Mouse (Mus musculus) ES-Bruce4 (cell line): ENCODE data around the gene Olfr177. TPM values are rescaled to one million over a fixed set of nuclear protein-coding genes. Genes with fewer than 3 reads are reported as not detected.

Source experiments
- H3K27ac ChIP-seq: 2 replicates; pipeline ENCODE4 v1.5.1; 2012; ENCODE audit warnings: low read length, inconsistent platforms; ENCODE audit not compliant: insufficient read depth
- H3K27me3 ChIP-seq: 2 replicates; pipeline ENCODE4 v1.6.1; 2012; ENCODE audit warnings: mild to moderate bottlenecking, low read length, inconsistent platforms; ENCODE audit not compliant: control insufficient read depth, poor library complexity, insufficient read depth, severe bottlenecking
- H3K36me3 ChIP-seq: 2 replicates; pipeline ENCODE4 v1.6.1; 2012; ENCODE audit warnings: inconsistent platforms, mild to moderate bottlenecking, low read length, moderate library complexity; ENCODE audit not compliant: control insufficient read depth, poor library complexity, insufficient read depth, severe bottlenecking
- H3K4me1 ChIP-seq: one replicate; pipeline ENCODE4 v1.8.1; 2011; ENCODE audit warnings: low read length; ENCODE audit not compliant: control insufficient read depth, insufficient read depth
- H3K4me3 ChIP-seq: 2 replicates; pipeline ENCODE4 v1.5.1; 2011; ENCODE audit warnings: low read depth, mild to moderate bottlenecking, low read length
- H3K9ac ChIP-seq: 2 replicates; pipeline ENCODE4 v1.6.1; 2012; ENCODE audit warnings: low read depth, mild to moderate bottlenecking, inconsistent platforms; ENCODE audit not compliant: poor library complexity, severe bottlenecking
- H3K9me3 ChIP-seq: replicated peaks from 2 replicates; pipeline ENCODE4 v1.6.1; 2012; ENCODE audit warnings: mild to moderate bottlenecking, low read length, inconsistent platforms; ENCODE audit not compliant: control insufficient read depth, poor library complexity, insufficient read depth, severe bottlenecking
- CTCF ChIP-seq: IDR thresholded peaks from one replicate; pipeline ENCODE4 v1.8.1; 2011; ENCODE audit warnings: low read depth, low read length
- EP300 ChIP-seq: IDR thresholded peaks from 2 replicates; pipeline ENCODE4 v1.6.1; 2011; ENCODE audit warnings: low read depth, low read length; ENCODE audit not compliant: insufficient read depth
- POLR2A ChIP-seq: IDR thresholded peaks from one replicate; pipeline ENCODE4 v1.8.1; 2011; ENCODE audit warnings: low read length; ENCODE audit not compliant: insufficient read depth
- polyA plus RNA-seq: library from polyadenylated mRNA; stranded (reverse); fragments of >200 nt; gene quantifications from 2 replicates; pipeline ENCODE4 v1.2.4, GENCODE M21; 2011; ENCODE audit warnings: low read depth; ENCODE audit not compliant: missing spikeins, insufficient read depth, insufficient read length

The Olfr177 gene
- not detected in 2 replicates for polyA plus RNA-seq

GRCm38 (mm10) chr16:58874668-58875067, at the start of gene Olfr177:
Olfr177 (minus strand) TSS chr16:58874768.
- H3K27ac ChIP-seq: no peak within 1 kb of the TSS
- H3K4me3 ChIP-seq: no peak within 1 kb of the TSS
- H3K36me3 ChIP-seq: no peaks in the 10 kb centered on the region
- no peak within 1 kb of the TSS for H3K9ac ChIP-seq
- H3K9me3 ChIP-seq: no peaks in the 10 kb centered on the region
- no peaks in the 10 kb centered on the region for H3K27me3 ChIP-seq
- H3K4me1 ChIP-seq: no peaks in the 10 kb centered on the region
- no peak for TF ChIP-seq CTCF
- no peak for TF ChIP-seq EP300
- TF ChIP-seq POLR2A: no peak

DNA sequence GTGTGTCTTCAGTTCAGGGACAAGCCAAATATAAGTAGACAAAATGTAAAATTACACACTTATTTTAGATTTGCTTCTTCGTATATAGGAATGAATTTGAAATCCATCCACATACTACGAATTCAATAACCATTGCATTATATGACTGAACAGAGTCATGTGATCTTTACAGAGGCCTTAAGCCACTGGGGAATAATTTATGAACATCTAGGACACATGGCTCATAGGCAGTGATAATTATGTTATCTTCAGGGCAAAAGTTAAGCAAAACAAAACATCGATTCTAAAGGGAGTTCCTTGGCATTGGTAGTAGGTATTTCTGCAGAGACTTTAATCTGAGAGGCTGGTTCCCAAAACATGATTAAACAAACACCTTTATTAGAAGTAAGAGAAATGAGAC, 17.4 kb upstream of the Olfr177 start, which contains the start of gene Olfr178:
Gene Olfr178 (minus strand): TSS at position 101 of the 400 bp plus-strand sequence.
- H3K4me1 ChIP-seq: no peaks in the 10 kb centered on the region
- no peak within 1 kb of the TSS for H3K27ac ChIP-seq
- TF ChIP-seq POLR2A (no peak), CTCF (no peak), EP300 (no peak)
- no peaks in the 10 kb centered on the region for H3K36me3 ChIP-seq
- H3K9ac ChIP-seq: no peak within 1 kb of the TSS
- no peak within 1 kb of the TSS for H3K4me3 ChIP-seq
- no peaks in the 10 kb centered on the region for H3K27me3 ChIP-seq
- H3K9me3 ChIP-seq: no peaks in the 10 kb centered on the region

DNA sequence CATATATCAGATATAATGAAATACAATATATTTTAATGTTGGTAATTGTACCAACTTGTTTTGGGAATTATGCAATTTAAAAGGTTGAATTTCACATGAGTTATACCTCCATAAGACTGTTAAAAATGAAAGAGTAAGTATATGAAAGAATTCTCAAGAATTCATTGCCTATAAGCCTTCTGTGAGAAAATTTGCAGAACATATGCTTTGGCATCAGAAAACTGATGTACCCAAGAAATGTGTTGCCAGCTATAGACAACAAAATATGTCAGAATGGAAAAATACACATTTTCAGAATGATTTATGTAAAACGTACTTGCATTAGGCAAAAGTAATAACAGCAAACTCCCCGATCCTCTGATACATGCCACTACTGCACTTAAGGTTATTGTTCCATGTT, 9.8 kb upstream of the Olfr177 start:
- H3K27me3 ChIP-seq: no peaks in the 10 kb centered on the region
- H3K9me3 ChIP-seq: no peaks in the 10 kb centered on the region
- H3K4me1 ChIP-seq: no peaks in the 10 kb centered on the region
- H3K9ac ChIP-seq: no peak overlapping the region
- TF ChIP-seq EP300 (no peak), POLR2A (no peak)
- H3K36me3 ChIP-seq: no peaks in the 10 kb centered on the region
- H3K27ac ChIP-seq: no peak overlapping the region
- H3K4me3 ChIP-seq: no peak overlapping the region

DNA sequence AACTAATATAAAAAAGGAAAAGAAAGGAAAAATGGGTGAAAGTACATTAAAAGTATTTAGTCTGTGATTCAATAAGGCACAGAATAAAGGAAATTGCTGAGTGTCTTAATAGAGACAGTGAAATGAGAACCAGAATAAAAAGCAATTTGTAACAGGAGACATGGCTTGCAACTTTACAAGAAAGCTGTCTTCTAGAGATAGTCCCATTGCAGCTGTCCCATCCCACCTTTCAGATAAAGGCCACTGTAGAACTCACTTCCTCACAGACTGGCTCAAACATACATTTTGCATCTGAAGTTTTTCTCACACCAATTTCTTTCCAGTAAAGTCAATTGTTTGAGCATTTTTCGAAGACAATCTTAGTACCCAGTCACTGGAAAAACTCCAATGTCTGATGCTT, 13.1 kb downstream of the Olfr177 start:
- TF ChIP-seq POLR2A (no peak), CTCF (no peak), EP300 (no peak)
- no peak overlapping the region for H3K27ac ChIP-seq
- H3K4me1 ChIP-seq: no peaks in the 10 kb centered on the region
- no peak overlapping the region for H3K4me3 ChIP-seq
- H3K36me3 ChIP-seq: no peaks in the 10 kb centered on the region
- H3K27me3 ChIP-seq: no peaks in the 10 kb centered on the region
- H3K9ac ChIP-seq: no peak overlapping the region
- H3K9me3 ChIP-seq: no peaks in the 10 kb centered on the region; the same call in 1 of the 2 replicates

- TF ChIP-seq CTCF (no peak), POLR2A (no peak), EP300 (no peak)
Measured at GRCm38 (mm10) chr16:58860032-58860737, 14.4 kb downstream of the Olfr177 start.

DNA sequence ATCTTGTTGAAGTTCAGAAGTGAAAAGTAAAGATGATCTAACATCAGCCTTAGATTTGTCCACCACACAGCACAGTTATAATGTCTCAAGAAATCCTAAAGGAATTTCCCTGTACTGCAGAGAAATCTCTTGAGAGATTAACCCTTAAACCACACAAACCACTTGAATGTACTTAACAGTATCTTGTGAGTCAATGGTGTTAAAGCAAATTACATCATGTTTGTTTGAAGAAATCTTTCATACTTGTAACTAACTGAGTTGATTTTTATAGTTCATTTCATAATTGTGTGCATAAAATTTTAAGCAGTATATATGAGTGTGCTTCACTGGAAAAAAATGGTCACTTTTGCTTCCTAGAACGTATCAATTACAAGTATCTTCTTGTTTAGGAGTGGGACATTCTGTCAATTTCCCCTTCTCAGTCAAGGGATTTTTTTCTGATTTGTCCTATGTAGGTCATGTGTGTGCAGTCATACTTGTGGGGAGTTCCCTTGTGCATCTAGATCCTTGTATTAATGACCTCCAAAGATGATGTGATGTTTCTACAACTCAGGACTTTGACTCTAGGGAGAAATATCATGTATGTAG, 47.7 kb downstream of the Olfr177 start, which contains the start of gene Olfr175-ps1:
Gene Olfr175-ps1 (minus strand): TSS at position 51 of the 588 bp plus-strand sequence.
- no peaks in the 10 kb centered on the region for H3K27me3 ChIP-seq
- H3K4me3 ChIP-seq: no peak within 1 kb of the TSS
- no peak within 1 kb of the TSS for H3K27ac ChIP-seq
- TF ChIP-seq EP300: no peak
- no peak for TF ChIP-seq POLR2A
- TF ChIP-seq CTCF: no peak
- H3K36me3 ChIP-seq: no peaks in the 10 kb centered on the region
- H3K4me1 ChIP-seq: no peaks in the 10 kb centered on the region
- H3K9me3 ChIP-seq: no peaks in the 10 kb centered on the region
- H3K9ac ChIP-seq: no peak within 1 kb of the TSS

More at GRCm38 (mm10) chr16:58860032-58860737, 14.4 kb downstream of the Olfr177 start:
- H3K27me3 ChIP-seq: no peaks in the 10 kb centered on the region
- H3K4me3 ChIP-seq: no peak overlapping the region
- H3K4me1 ChIP-seq: no peaks in the 10 kb centered on the region
- no peak overlapping the region for H3K9ac ChIP-seq
- H3K9me3 ChIP-seq: no peaks in the 10 kb centered on the region; the same call in 1 of the 2 replicates
- no peak overlapping the region for H3K27ac ChIP-seq
- no peaks in the 10 kb centered on the region for H3K36me3 ChIP-seq

Other genes with a start within 250 kb of the Olfr177 start
- not detected in 2 replicates for gene E330017A01Rik, start 236.0 kb downstream of the Olfr177 start, polyA plus RNA-seq
- 32.7 and 35.2 TPM in 2 replicates for gene Cpox, start 204.5 kb downstream of the Olfr177 start, polyA plus RNA-seq
- gene Gpr15, start 155.7 kb downstream of the Olfr177 start, polyA plus RNA-seq: not detected in 2 replicates
- 51.6 and 53.9 TPM in 2 replicates for gene Cldnd1, start 146.9 kb downstream of the Olfr177 start, polyA plus RNA-seq
- not detected in 2 replicates for gene Olfr172, start 111.6 kb downstream of the Olfr177 start, polyA plus RNA-seq
- not detected in 2 replicates for gene Olfr173, start 74.5 kb downstream of the Olfr177 start, polyA plus RNA-seq
- gene Olfr175-ps1, start 48.0 kb downstream of the Olfr177 start, polyA plus RNA-seq: not detected in 2 replicates
- not detected in 2 replicates for gene Olfr178, start 17.3 kb upstream of the Olfr177 start, polyA plus RNA-seq
- gene Olfr181, start 54.0 kb upstream of the Olfr177 start, polyA plus RNA-seq: not detected in 2 replicates
- not detected in 2 replicates for gene Olfr180, start 54.6 kb upstream of the Olfr177 start, polyA plus RNA-seq
- gene Olfr183, start 120.6 kb upstream of the Olfr177 start, polyA plus RNA-seq: not detected in 2 replicates
- not detected in 2 replicates for gene Olfr186, start 155.5 kb upstream of the Olfr177 start, polyA plus RNA-seq
- gene Olfr187, start 165.0 kb upstream of the Olfr177 start, polyA plus RNA-seq: not detected in 2 replicates
- not detected in 2 replicates for gene Olfr190, start 203.2 kb upstream of the Olfr177 start, polyA plus RNA-seq
- not detected in 2 replicates for gene Olfr191, start 215.1 kb upstream of the Olfr177 start, polyA plus RNA-seq
- gene Olfr193, start 237.1 kb upstream of the Olfr177 start, polyA plus RNA-seq: not detected in 2 replicates
- gene Olfr194, start 246.3 kb upstream of the Olfr177 start, polyA plus RNA-seq: not detected in 2 replicates